Mouse (Mus musculus): Measurements from ENCODE around the gene Wdr59. TPM values are rescaled to one million over a fixed set of nuclear protein-coding genes. Genes with fewer than 3 reads are reported as not detected.
"Not testable (repeated sequence)": the region's sequence is repeated elsewhere in the genome, so short reads cannot be mapped to it uniquely, and the experiment has no call there.

Gene Wdr59
- polyA plus RNA-seq, 1 experiment from 2014 or later = 5.4 TPM

DNA sequence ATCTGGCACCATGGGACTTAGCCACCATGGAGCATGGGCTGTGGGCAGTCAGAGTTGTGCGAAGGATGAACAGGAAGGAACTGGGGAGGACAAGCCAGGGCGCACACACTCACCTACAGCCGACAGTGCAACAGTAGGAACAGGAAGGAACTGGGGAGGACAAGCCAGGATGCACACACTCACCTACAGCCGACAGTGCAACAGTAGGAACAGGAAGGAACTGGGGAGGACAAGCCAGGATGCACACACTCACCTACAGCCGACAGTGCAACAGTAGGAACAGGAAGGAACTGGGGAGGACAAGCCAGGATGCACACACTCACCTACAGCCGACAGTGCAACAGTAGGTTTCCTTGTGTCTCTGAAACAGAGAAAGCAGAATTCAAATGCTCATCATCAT, 23.6 kb downstream of the Wdr59 start:
- 86% methylated on average over 4 of the region's 6 CpGs for WGBS
- not testable (repeated sequence) for H3K4me2 ChIP-seq (replicated peaks; ENCODE audit: low read depth, low read length)

DNA sequence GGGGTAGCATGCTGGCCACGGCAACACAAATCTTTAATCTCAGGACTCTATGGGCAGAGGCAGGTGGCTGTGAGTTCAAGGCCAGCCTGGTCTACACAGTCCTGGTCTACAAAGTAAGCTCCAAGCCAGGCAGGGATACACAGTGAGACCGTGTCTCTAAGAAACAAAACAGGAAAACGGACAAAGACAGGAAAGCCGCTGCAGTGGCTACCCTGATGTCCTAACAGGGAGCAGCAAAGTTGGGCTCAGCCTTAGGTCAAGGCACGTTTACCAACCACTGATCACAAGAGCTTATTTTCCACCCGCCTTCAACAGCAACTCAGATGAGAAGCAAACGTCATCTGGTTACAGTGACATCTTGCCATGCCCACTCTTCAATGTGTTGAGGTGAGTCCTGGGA, 25.6 kb downstream of the Wdr59 start:
- no peak overlapping the region for H3K9ac ChIP-seq (replicated peaks; ENCODE audit: low read depth, low read length)
- peaks cover 21% of the 10 kb centered on the region for H3K36me3 ChIP-seq (ENCODE audit: control insufficient read depth, insufficient read depth, low read length)
- WGBS = 83% methylated on average over 7 of the region's 7 CpGs
- no peak overlapping the region for H3K27ac ChIP-seq (ENCODE audit: low read length)
- no peaks in the 10 kb centered on the region for H3K27me3 ChIP-seq (ENCODE audit: control insufficient read depth, insufficient read depth, low read length)
- H3K9me3 ChIP-seq (ENCODE audit: control insufficient read depth, low read depth, low read length) = no peaks in the 10 kb centered on the region
- H3K4me2 ChIP-seq (replicated peaks; ENCODE audit: low read depth, low read length) = no peak overlapping the region
- no peak for ATAC-seq (ENCODE audit: insufficient number of reproducible peaks, insufficient read depth, low FRiP score, low read depth)
- no peak overlapping the region for H3K4me3 ChIP-seq (ENCODE audit: low read depth, low read length)
- H3K4me1 ChIP-seq (ENCODE audit: control insufficient read depth, insufficient read depth, low read length) = no peaks in the 10 kb centered on the region

More for the DNA sequence above, 23.6 kb downstream of the Wdr59 start:
- not testable (repeated sequence) for H3K4me1 ChIP-seq (ENCODE audit: control insufficient read depth, insufficient read depth, low read length); H3K27me3 ChIP-seq (ENCODE audit: control insufficient read depth, insufficient read depth, low read length); ATAC-seq (ENCODE audit: insufficient number of reproducible peaks, insufficient read depth, low FRiP score, low read depth); H3K9me3 ChIP-seq (ENCODE audit: control insufficient read depth, low read depth, low read length); H3K9ac ChIP-seq (replicated peaks; ENCODE audit: low read depth, low read length); H3K27ac ChIP-seq (ENCODE audit: low read length); H3K4me3 ChIP-seq (ENCODE audit: low read depth, low read length)
- H3K36me3 ChIP-seq (ENCODE audit: control insufficient read depth, insufficient read depth, low read length) = peaks cover 21% of the 10 kb centered on the region

DNA sequence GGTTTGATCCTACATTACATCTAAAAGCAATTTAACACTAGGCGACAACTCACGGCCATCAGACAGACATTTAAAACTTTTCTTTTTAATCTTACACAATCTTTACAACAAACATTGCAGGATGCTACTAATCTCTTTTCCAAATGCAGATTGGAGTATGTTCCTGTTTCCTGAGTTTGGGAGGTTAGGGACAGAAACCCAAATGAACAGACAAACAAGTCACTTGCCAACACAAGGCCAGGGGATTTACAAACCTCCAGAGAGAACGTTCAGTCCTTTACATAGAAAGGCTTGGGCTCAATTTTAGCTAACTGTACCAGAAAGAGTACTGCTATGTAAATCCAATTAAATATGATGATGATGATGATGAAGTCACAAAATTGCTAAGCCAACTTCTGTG, 28.7 kb downstream of the Wdr59 start:
- WGBS = 89% methylated on average over 3 of the region's 3 CpGs

DNA sequence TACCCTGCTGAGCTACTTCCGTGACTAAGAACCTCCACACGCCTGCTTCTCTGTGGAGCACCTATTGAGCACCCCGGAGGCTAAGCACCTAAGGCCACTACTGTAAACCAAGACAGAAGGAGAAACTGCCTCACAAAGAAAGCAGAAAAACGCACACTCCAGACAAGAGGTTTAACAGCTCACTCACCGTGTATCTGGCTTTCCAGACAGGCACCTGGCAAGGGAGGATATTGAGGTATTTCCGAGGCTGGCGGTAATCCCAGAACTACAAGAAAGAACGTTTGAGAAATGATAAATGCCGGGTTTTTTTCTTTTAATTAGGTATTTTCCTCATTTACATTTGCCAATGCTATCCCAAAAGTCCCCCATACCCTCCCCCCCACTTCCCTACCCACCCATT, 29.4 kb downstream of the Wdr59 start:
- ATAC-seq (ENCODE audit: insufficient number of reproducible peaks, insufficient read depth, low FRiP score, low read depth) = no peak
- H3K4me1 ChIP-seq (ENCODE audit: control insufficient read depth, insufficient read depth, low read length) = no peaks in the 10 kb centered on the region
- H3K27ac ChIP-seq (ENCODE audit: low read length) = no peak overlapping the region
- H3K9me3 ChIP-seq (ENCODE audit: control insufficient read depth, low read depth, low read length) = no peaks in the 10 kb centered on the region
- H3K36me3 ChIP-seq (ENCODE audit: control insufficient read depth, insufficient read depth, low read length) = peaks cover 10% of the 10 kb centered on the region
- no peak overlapping the region for H3K4me3 ChIP-seq (ENCODE audit: low read depth, low read length)
- no peaks in the 10 kb centered on the region for H3K27me3 ChIP-seq (ENCODE audit: control insufficient read depth, insufficient read depth, low read length)
- no peak overlapping the region for H3K9ac ChIP-seq (replicated peaks; ENCODE audit: low read depth, low read length)
- 82% methylated on average over 9 of the region's 9 CpGs for WGBS
- no peak overlapping the region for H3K4me2 ChIP-seq (replicated peaks; ENCODE audit: low read depth, low read length)

More for the DNA sequence above, 28.7 kb downstream of the Wdr59 start:
- ATAC-seq (ENCODE audit: insufficient number of reproducible peaks, insufficient read depth, low FRiP score, low read depth) = no peak
- no peak overlapping the region for H3K9ac ChIP-seq (replicated peaks; ENCODE audit: low read depth, low read length)
- H3K4me1 ChIP-seq (ENCODE audit: control insufficient read depth, insufficient read depth, low read length) = no peaks in the 10 kb centered on the region
- H3K4me2 ChIP-seq (replicated peaks; ENCODE audit: low read depth, low read length) = no peak overlapping the region
- no peak overlapping the region for H3K4me3 ChIP-seq (ENCODE audit: low read depth, low read length)
- no peaks in the 10 kb centered on the region for H3K9me3 ChIP-seq (ENCODE audit: control insufficient read depth, low read depth, low read length)
- no peak overlapping the region for H3K27ac ChIP-seq (ENCODE audit: low read length)
- peaks cover 9% of the 10 kb centered on the region for H3K36me3 ChIP-seq (ENCODE audit: control insufficient read depth, insufficient read depth, low read length)
- no peaks in the 10 kb centered on the region for H3K27me3 ChIP-seq (ENCODE audit: control insufficient read depth, insufficient read depth, low read length)

DNA sequence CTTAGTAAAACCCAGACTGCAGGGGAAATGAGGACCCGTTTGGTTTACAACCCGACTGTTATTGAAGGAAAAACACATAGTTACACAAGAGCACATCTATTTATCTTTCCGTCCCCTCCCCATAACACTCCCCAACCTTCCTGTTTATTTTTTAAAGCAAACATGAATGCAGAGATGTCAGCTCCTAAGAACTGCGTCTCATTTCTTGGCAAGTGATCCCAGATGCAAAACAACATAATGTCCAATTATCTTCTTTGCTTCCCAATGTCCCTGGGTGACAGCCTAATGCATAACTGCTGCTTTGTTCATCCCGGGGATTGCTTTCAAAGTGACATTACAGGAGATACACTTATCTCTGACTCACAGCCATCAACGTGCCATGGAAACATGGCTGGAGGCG, 30.7 kb downstream of the Wdr59 start:
- no peaks in the 10 kb centered on the region for H3K9me3 ChIP-seq (ENCODE audit: control insufficient read depth, low read depth, low read length)
- no peak overlapping the region for H3K9ac ChIP-seq (replicated peaks; ENCODE audit: low read depth, low read length)
- H3K4me3 ChIP-seq (ENCODE audit: low read depth, low read length) = no peak overlapping the region
- ATAC-seq (ENCODE audit: insufficient number of reproducible peaks, insufficient read depth, low FRiP score, low read depth) = no peak
- no peaks in the 10 kb centered on the region for H3K4me1 ChIP-seq (ENCODE audit: control insufficient read depth, insufficient read depth, low read length)
- 67% methylated on average over 7 of the region's 7 CpGs for WGBS
- no peak overlapping the region for H3K27ac ChIP-seq (ENCODE audit: low read length)
- H3K27me3 ChIP-seq (ENCODE audit: control insufficient read depth, insufficient read depth, low read length) = no peaks in the 10 kb centered on the region
- no peak overlapping the region for H3K4me2 ChIP-seq (replicated peaks; ENCODE audit: low read depth, low read length)
- peaks cover 8% of the 10 kb centered on the region for H3K36me3 ChIP-seq (ENCODE audit: control insufficient read depth, insufficient read depth, low read length)

DNA sequence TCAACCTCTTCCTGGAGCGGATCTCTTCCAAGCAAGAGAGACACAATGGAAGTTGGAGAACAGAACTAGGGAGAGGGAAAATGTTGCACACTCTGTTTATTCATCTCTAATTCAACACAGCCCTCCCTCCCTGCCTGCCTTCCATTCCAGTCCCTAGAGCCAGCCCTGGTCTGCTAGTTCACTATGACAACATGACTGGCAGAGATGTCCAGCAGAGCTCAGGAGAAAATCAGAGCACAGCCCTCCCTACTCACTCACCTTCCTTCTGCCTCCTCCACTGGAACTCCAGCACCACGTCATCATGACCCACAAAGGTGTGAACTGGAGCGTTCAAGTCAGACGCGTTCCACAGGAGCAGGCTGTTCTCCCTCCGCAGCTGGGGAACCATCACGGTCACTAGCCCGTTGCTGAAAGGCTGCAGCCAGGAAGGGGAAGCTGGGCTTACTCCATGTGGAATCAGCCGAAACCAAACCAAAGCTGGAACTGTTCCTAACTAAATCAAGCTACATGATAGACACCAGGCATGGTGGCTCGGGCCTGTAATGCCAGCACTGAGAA, 31.8 kb downstream of the Wdr59 start:
- Histone ChIP-seq H3K36me3 (ENCODE audit: control insufficient read depth, insufficient read depth, low read length) (peaks cover 9% of the 10 kb centered on the region), H3K9ac (replicated peaks; ENCODE audit: low read depth, low read length) (no peak overlapping the region), H3K27ac (ENCODE audit: low read length) (no peak overlapping the region), H3K4me3 (ENCODE audit: low read depth, low read length) (no peak overlapping the region), H3K9me3 (ENCODE audit: control insufficient read depth, low read depth, low read length) (no peaks in the 10 kb centered on the region), H3K4me1 (ENCODE audit: control insufficient read depth, insufficient read depth, low read length) (no peaks in the 10 kb centered on the region), H3K4me2 (replicated peaks; ENCODE audit: low read depth, low read length) (no peak overlapping the region), H3K27me3 (ENCODE audit: control insufficient read depth, insufficient read depth, low read length) (no peaks in the 10 kb centered on the region)
- 90% methylated on average over 10 of the region's 10 CpGs for WGBS
- ATAC-seq (ENCODE audit: insufficient number of reproducible peaks, insufficient read depth, low FRiP score, low read depth) = no peak

DNA sequence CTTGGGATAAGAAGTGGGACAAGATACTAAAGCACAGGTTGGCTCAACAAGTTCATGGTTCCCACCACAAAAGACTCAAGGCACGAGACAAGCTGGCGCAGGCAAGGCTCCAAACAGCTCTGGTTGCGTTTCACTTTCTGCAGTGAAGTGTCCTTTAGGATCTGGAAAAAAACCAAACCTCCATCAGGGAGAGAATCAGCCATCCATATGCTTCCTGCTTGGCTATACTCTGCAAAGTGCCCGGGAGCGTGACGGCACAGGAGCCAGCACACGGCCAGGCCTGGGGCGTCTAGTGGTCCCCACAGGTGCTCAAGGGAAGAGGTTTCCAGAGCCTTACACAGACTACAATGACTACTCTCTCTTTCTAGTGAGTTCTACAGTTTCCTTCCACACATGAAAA, 41.2 kb downstream of the Wdr59 start:
- WGBS = 91% methylated on average over 8 of the region's 8 CpGs

DNA sequence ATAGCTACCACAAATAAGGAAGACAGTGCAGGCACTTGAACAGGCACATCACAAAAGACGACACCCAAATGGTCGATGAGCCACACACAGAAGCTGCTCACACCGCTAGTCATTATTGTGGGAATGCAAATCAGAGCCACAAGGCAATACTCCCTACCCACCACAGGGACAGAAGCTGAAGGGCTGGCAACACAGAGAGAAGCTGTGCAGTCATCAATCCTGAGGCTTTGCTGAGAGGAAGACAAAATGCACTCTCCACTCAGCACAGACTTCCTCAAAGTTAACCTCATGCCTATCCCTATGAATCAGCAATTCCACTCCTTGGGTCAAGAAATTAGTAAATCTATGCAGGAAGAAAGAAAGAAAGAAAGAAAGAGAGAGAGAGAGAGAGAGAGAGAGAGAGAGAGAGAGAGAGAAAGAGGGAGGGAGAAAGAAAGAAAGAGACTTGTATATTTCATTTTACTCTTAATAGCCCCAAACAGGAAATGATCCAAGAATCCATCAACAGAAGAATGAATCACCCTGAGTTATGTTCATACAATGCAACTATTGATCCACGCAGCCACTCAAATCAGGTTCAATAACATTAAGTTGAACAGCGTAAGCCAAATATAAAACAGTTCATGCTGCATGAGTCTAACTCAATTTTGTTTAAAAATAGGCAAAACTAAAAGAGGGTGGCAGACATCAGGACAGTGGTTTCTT, 44.0 kb downstream of the Wdr59 start:
- no peaks in the 10 kb centered on the region for H3K9me3 ChIP-seq (ENCODE audit: control insufficient read depth, low read depth, low read length)
- H3K27ac ChIP-seq (ENCODE audit: low read length) = no peak overlapping the region
- WGBS = 79% methylated on average over 5 of the region's 5 CpGs
- ATAC-seq (ENCODE audit: insufficient number of reproducible peaks, insufficient read depth, low FRiP score, low read depth) = no peak
- no peaks in the 10 kb centered on the region for H3K4me1 ChIP-seq (ENCODE audit: control insufficient read depth, insufficient read depth, low read length)
- no peak overlapping the region for H3K4me2 ChIP-seq (replicated peaks; ENCODE audit: low read depth, low read length)
- no peaks in the 10 kb centered on the region for H3K27me3 ChIP-seq (ENCODE audit: control insufficient read depth, insufficient read depth, low read length)
- no peak overlapping the region for H3K9ac ChIP-seq (replicated peaks; ENCODE audit: low read depth, low read length)
- H3K4me3 ChIP-seq (ENCODE audit: low read depth, low read length) = no peak overlapping the region
- H3K36me3 ChIP-seq (ENCODE audit: control insufficient read depth, insufficient read depth, low read length) = peaks cover 19% of the 10 kb centered on the region; the same call in 1 of the 2 replicates

More for the DNA sequence above, 41.2 kb downstream of the Wdr59 start:
- peaks cover 30% of the 10 kb centered on the region; the same call in 1 of the 2 replicates for H3K36me3 ChIP-seq (ENCODE audit: control insufficient read depth, insufficient read depth, low read length)
- no peak overlapping the region for H3K4me3 ChIP-seq (ENCODE audit: low read depth, low read length)
- H3K27ac ChIP-seq (ENCODE audit: low read length) = no peak overlapping the region
- ATAC-seq (ENCODE audit: insufficient number of reproducible peaks, insufficient read depth, low FRiP score, low read depth) = no peak
- no peak overlapping the region for H3K4me2 ChIP-seq (replicated peaks; ENCODE audit: low read depth, low read length)
- no peaks in the 10 kb centered on the region for H3K27me3 ChIP-seq (ENCODE audit: control insufficient read depth, insufficient read depth, low read length)
- H3K9me3 ChIP-seq (ENCODE audit: control insufficient read depth, low read depth, low read length) = no peaks in the 10 kb centered on the region
- H3K9ac ChIP-seq (replicated peaks; ENCODE audit: low read depth, low read length) = no peak overlapping the region
- H3K4me1 ChIP-seq (ENCODE audit: control insufficient read depth, insufficient read depth, low read length) = no peaks in the 10 kb centered on the region

Measured in stomach, embryonic 14.5 days (tissue).